Mouse (Mus musculus) brown adipose tissue, adult 24 weeks (tissue): ENCODE data around the gene Acsf3. TPM values are rescaled to one million over a fixed set of nuclear protein-coding genes. Genes with fewer than 3 reads are reported as not detected.

Source experiments
- H3K27ac ChIP-seq: fragments of 200-500 bp; replicated peaks from 2 replicates; pipeline ENCODE4 v1.5.1; 2012; ENCODE audit warnings: low read depth, mild to moderate bottlenecking, low read length
- H3K4me1 ChIP-seq: fragments of 200-500 bp; 2 replicates; pipeline ENCODE4 v1.6.1; 2012; ENCODE audit warnings: low read length, mixed read lengths; ENCODE audit not compliant: control insufficient read depth, insufficient read depth, insufficient read length
- H3K4me3 ChIP-seq: fragments of 200-500 bp; 2 replicates; pipeline ENCODE4 v1.5.1; 2012; ENCODE audit warnings: low read depth, mild to moderate bottlenecking, low read length, moderate library complexity; ENCODE audit not compliant: insufficient read depth
- polyA plus RNA-seq: library from polyadenylated mRNA; stranded (reverse); fragments of >200 nt; gene quantifications from 2 replicates; pipeline ENCODE4 v1.2.4, GENCODE M21; 2012; ENCODE audit not compliant: missing spikeins, insufficient read depth, insufficient read length

The Acsf3 gene
- polyA plus RNA-seq, 1 experiment = 102 TPM

DNA sequence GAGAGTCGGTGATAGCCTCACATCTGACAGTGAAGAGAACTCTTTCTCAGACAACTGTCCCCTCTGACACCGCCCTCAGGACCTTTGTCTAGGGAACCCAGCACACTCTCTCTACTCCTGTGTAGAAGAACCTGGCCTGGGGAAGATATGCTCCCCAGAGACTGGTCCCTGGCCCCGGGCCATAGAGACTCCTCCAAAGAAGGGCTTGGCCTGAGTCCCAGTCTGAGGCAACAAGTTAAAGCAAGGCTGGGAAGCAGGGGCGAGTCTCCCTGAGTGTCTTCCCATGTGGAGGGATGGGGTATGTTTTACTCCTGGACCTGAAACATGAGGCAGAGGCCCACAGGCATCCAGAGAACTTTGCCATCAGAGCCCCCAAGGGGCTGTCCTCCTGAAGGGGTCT, 70.4 kb downstream of the Acsf3 start:
- no peak overlapping the region for H3K27ac ChIP-seq

DNA sequence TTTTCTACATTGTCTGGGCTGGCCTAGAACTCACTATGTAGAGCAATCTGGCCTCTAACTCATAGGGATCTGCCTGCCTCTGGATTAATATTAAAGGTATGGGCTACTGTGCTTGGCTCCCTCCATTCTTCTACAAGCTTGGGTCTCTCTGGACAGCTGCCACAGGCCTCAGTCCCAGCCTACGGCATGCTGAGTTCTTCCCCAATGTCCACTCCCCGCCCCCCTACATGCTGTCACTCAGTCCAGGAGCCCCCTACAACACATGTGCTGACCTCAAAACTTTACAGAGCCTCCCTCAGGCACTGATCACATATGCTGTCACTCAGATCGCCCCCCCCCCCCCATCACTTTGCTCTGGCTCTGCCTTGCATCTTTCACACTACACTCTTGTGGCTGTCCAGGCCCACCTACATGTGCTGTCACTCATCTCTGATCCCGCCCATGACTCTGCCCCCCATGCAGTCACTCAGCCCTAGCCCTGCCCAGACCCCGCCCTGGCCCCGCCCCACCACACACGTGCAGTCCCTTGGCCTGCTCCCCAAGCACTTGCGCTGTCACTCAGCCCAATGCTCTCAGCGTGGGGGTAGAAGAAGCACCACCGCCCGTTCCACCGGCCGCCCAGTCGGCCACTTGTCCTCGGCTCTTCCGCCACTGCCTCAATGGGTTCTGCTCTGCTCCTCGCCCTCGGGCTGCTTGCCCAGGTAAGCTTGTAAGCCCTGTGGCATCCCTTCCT, 72.7 kb downstream of the Acsf3 start, which contains the start of gene Cdh15:
Cdh15 (plus strand) TSS at position 138 of the 733 bp plus-strand sequence.
- no peak within 1 kb of the TSS for H3K4me3 ChIP-seq

More for the DNA sequence above, 70.4 kb downstream of the Acsf3 start:
- no peaks in the 10 kb centered on the region for H3K4me1 ChIP-seq
- H3K4me3 ChIP-seq = no peak overlapping the region

DNA sequence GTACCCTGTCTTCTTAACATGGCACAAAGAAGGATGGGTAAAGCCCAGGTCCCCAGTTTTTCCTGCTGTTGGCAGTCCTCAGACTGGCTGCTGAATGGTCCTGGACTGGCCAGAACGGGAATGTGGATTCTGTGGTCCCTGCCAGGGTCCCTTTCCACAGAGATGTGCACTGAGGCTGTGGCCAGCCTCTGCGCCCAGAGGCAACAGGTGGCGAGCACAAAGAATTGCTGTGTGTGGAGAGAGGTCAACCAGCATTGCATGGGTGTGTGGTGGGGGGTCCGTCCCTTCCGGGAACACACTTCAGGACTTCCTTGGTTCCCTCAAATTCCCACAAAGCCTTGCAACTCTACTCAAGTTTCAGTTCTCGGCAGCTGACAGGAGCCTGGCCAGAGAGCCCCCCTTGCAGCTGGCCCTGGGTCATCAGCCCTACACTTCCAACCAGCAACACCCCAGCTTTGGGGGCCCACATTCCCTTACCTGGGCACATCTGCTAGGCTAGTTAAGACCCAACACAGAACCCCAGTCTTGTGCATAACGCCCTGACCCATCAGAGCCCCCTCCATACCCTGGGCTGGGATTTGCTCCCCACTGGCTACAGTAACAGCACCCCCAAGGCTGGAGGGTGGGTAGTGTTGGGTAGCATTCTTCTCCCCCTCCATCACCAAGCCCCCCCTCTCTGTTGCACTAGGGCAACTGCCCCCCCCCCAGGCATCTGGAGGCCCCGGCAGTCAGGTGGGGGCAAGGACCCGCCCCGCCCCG, 74.0 kb downstream of the Acsf3 start:
- Histone ChIP-seq H3K4me3 (no peak overlapping the region), H3K4me1 (no peaks in the 10 kb centered on the region), H3K27ac (no peak overlapping the region)

More for the DNA sequence above, 72.7 kb downstream of the Acsf3 start, which contains the start of gene Cdh15:
- Histone ChIP-seq H3K4me1 (no peaks in the 10 kb centered on the region), H3K27ac (no peak within 1 kb of the TSS)

DNA sequence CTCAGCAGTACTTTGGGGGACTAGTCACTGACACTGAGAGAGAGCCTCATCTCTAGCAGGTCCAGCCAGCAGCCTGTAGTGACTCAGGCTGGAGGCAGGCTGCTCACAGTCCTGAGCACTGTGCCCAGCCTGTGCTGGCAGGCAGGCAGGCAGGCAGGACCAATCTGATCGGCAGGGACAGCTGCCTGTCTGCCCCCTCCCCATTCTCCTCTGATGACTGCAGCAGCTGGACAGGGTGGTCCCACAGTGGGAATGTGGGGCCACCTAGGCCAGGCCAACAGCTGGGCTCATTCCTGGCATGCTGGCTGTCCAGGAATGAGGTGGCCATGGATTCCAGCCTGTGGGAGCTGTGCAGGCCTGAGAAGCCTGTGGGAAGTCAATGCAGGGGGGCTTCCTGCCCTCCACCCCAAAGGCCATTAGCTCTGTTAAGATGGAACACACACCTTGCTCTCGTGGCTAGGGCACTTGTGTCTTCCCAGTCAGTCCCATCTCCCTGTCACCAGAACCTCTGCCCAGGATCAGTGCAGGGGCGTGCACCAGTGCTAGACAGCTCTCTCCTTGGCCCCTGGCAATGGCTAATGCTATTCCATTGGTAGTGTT, 75.5 kb downstream of the Acsf3 start:
- no peaks in the 10 kb centered on the region for H3K4me1 ChIP-seq
- H3K4me3 ChIP-seq = no peak overlapping the region
- H3K27ac ChIP-seq = no peak overlapping the region

DNA sequence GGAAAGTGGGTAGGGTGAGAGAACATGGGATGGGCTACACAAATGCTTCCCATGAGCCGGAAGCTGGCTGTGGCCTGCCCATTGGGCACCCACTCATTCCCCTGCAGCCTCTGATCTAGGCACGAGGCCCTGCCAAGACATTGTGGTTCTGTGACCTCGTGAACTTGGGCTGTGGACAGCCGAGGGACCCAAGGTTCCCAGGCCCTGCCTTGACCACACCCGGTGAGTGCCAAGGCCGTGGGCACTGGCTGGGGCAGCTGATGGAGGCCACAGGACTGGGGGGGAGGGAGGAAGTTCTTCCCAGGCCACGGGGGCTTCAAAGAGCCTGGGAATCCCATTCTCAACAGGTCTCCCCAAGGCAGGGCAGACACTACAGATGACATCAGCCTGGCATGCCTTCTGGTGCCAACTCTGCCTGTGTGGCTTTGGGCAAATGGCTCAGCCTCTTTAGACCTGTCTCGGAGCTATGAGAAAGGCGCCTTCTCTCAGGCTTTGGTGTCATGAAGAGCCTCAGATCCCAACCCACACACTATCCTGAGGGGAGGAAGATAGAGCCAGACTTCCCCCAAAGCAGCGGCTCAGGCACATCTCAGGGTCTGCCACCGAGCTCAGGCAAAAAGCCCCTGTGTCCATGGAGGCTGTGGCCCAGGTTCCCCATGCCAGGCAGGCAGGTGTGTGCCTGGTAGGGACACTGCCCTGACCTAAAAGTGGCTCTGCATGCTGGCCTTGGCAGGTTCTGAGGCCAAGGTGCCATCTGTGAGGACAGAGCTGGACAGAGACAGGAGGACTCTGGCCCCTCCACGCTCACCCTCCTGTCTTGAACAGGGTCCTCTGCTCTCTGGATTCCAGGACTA, 76.6 kb downstream of the Acsf3 start:
- Histone ChIP-seq H3K4me3 (no peak overlapping the region), H3K27ac (no peak overlapping the region), H3K4me1 (no peaks in the 10 kb centered on the region)

DNA sequence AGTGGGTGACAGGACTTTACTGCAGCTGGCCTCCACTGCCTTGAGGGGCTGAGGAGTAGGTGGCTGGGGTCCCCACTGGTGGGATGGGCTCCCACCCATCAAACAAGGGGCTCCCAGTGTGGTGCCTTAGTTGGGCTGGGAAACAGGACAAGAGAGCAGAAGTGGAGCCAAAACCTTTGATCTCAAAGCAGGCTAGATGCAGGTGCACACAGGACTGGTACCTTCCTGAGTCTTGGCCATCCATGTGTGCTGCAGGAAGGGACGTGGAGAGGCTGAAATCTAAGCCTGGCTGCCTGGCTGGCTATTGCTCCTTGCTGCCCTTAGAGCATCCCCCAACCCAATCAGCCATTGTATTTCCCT, 77.2 kb downstream of the Acsf3 start:
- Histone ChIP-seq H3K27ac (no peak overlapping the region), H3K4me1 (no peaks in the 10 kb centered on the region)

GRCm38 (mm10) chr8:122853340-122853771, 78.1 kb downstream of the Acsf3 start:
- Histone ChIP-seq H3K27ac (no peak overlapping the region), H3K4me1 (no peaks in the 10 kb centered on the region), H3K4me3 (no peak overlapping the region)

More for the DNA sequence above, 77.2 kb downstream of the Acsf3 start:
- H3K4me3 ChIP-seq = no peak overlapping the region

DNA sequence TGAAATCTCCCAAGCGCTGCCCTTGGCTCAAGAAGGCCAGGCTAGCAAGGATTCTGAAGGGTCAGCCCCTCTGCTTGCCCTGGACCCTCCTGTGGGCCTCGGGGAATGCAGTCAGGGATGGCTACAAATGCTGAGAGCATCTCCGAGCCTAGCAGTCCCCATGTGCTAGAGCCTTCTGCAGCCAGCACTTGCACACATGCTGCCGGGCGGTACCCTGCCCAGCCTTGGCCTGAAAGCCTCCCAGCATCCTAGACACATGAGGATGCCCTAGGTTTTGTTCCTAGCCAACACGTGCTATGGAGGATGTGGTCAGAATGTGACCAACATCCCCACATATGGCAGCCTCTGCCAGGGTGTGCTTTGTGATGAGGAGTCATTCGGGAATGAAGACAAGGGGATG, 79.1 kb downstream of the Acsf3 start:
- Histone ChIP-seq H3K4me3 (no peak overlapping the region), H3K27ac (no peak overlapping the region), H3K4me1 (no peaks in the 10 kb centered on the region)

- Histone ChIP-seq H3K4me1 (no peaks in the 10 kb centered on the region), H3K4me3 (no peak overlapping the region), H3K27ac (no peak overlapping the region)
These were observed 79.8 kb downstream of the Acsf3 start for GRCm38 (mm10) chr8:122855123-122855522.

DNA sequence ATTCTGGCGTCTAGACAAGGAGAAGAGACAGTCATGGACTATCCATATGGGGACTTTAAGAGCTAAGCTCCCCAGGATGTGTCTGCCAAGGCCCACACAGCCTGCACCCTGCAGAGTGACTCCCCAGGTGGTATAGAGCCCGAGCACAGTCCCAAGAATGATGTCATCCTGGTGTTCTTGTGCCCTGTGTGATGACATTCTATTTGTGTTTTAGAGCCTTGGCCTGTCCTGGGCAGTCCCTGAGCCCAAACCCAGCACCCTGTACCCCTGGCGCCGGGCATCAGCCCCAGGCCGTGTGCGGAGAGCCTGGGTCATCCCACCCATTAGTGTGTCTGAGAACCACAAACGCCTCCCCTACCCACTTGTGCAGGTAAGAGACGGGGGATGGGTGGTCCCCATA, 81.0 kb downstream of the Acsf3 start:
- H3K4me3 ChIP-seq = no peak overlapping the region
- no peak overlapping the region for H3K27ac ChIP-seq
- H3K4me1 ChIP-seq = no peaks in the 10 kb centered on the region

GRCm38 (mm10) chr8:122859843-122860242, 84.6 kb downstream of the Acsf3 start:
- no peak overlapping the region for H3K27ac ChIP-seq
- H3K4me3 ChIP-seq = no peak overlapping the region
- no peaks in the 10 kb centered on the region for H3K4me1 ChIP-seq

DNA sequence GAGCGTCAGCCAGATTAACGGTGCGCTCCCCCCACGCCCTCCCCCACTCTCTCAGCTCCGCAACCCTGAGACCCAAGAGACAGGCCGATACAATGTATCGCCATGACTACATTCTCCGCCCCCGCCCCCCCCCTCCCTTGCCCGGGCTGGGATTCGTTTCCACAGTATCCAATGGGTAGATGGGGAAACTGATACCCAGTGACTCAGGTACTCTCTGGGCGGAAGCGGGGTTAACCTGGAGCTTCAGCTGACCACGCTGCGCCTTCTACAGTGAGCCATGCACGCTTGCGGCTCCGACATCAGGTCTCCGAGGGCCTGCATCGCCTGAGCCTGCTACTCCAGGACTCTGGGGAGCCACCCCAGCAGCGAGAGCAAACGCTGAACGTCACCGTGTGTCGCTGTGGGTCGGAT, 89.4 kb downstream of the Acsf3 start:
- H3K4me1 ChIP-seq = no peaks in the 10 kb centered on the region
- no peak overlapping the region for H3K27ac ChIP-seq
- H3K4me3 ChIP-seq = no peak overlapping the region

DNA sequence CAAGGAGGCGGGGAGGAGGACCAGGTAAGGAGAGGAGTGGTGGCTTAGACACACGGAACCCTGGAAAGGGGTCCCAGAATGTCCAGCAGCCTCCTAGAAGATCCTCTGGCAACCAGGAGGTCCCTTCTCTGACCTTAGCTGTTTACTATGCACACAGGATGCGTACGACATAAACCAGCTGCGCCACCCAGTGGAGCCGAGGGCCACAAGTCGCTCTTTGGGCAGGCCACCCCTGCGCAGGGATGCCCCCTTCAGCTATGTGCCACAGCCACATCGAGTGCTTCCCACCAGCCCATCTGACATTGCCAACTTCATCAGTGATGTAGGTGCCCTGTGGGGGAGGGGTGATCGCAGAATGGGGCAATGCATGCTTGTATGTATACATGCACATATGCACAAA, 90.2 kb downstream of the Acsf3 start:
- H3K4me1 ChIP-seq = no peaks in the 10 kb centered on the region
- no peak overlapping the region for H3K4me3 ChIP-seq
- H3K27ac ChIP-seq = no peak overlapping the region

DNA sequence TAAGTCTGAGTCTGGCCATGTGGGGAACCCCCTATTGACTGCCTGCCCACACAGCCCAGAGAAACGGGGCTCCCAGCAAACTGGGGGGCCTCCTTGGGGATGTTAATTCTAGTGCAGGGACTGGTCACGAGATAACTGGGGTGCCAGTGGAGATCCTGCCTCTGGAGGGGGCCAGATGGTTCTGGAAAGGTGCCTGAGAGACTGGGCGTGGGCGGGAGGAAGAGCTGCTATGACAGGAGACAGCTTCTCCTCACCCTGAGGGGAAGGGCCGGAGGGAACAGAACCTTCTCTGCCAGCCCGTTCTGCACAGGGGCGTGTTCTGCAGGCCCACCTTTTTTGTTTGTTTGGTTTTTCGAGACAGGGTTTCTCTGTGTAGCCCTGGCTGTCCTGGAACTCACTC, 90.9 kb downstream of the Acsf3 start:
- Histone ChIP-seq H3K4me3 (no peak overlapping the region), H3K4me1 (no peaks in the 10 kb centered on the region), H3K27ac (no peak overlapping the region)
